Mouse (Mus musculus): ENCODE measurements around the gene Olfr393. TPM values are rescaled to one million over a fixed set of nuclear protein-coding genes. Genes with fewer than 3 reads are reported as not detected.

Gene Olfr393
- polyA plus RNA-seq (2012; rRNA removed), result not detected in 2 replicates

GRCm38 (mm10) chr11:73851354-73851753 lies at the start of gene Olfr393:
Gene Olfr393, minus strand, starts transcription at chr11:73851454.
- Histone ChIP-seq H3K4me3 (ENCODE audit: insufficient read depth, low read length) (no peak within 1 kb of the TSS), H3K4me1 (ENCODE audit: control insufficient read depth, insufficient read depth, low read length) (no peaks in the 10 kb centered on the region), H3K27ac (ENCODE audit: insufficient read depth, low read length) (no peak within 1 kb of the TSS)
- no peak for TF ChIP-seq POLR2A (IDR thresholded peaks at IDR 0.05; ENCODE audit: extremely low read depth, insufficient read depth, low read length)
- no peak for TF ChIP-seq CTCF (IDR thresholded peaks at IDR 0.05; ENCODE audit: extremely low read depth, insufficient read depth, low read length)

GRCm38 (mm10) chr11:73890671-73891070 lies 39.4 kb upstream of the Olfr393 start, which contains the start of gene Olfr394:
Gene Olfr394, minus strand, starts transcription at chr11:73890771.
- no peak for TF ChIP-seq CTCF (IDR thresholded peaks at IDR 0.05; ENCODE audit: extremely low read depth, insufficient read depth, low read length)
- no peak for TF ChIP-seq POLR2A (IDR thresholded peaks at IDR 0.05; ENCODE audit: extremely low read depth, insufficient read depth, low read length)
- no peak within 1 kb of the TSS for H3K4me3 ChIP-seq (ENCODE audit: insufficient read depth, low read length)
- no peaks in the 10 kb centered on the region for H3K4me1 ChIP-seq (ENCODE audit: control insufficient read depth, insufficient read depth, low read length)
- no peak within 1 kb of the TSS for H3K27ac ChIP-seq (ENCODE audit: insufficient read depth, low read length)

DNA sequence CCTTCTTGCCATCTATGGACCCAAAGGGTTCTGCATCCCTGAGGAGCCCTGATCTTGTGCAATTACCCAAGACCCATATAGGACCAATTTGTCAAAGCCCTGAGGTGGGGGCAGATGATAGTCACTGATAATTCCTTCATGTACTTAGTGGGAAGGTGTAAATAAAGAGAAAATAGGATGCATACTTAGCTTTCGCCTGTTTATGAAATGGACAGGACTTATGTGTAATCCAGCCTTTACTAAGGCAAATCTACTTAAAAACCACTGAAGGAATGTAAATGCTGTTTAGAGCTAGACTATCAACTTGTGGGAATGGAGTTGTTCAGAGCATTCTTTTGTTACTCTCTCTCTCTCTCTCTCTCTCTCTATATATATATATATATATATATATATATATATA lies 34.3 kb downstream of the Olfr393 start, which contains the start of gene Olfr392:
TSS of gene Olfr392 (minus strand) at position 101 of the 400 bp plus-strand sequence.
- no peak within 1 kb of the TSS for H3K27ac ChIP-seq (ENCODE audit: insufficient read depth, low read length)
- no peak within 1 kb of the TSS for H3K4me3 ChIP-seq (ENCODE audit: insufficient read depth, low read length)
- H3K4me1 ChIP-seq (ENCODE audit: control insufficient read depth, insufficient read depth, low read length), result no peaks in the 10 kb centered on the region
- no peak for TF ChIP-seq CTCF (IDR thresholded peaks at IDR 0.05; ENCODE audit: extremely low read depth, insufficient read depth, low read length)
- TF ChIP-seq POLR2A (IDR thresholded peaks at IDR 0.05; ENCODE audit: extremely low read depth, insufficient read depth, low read length), result no peak

- H3K27ac ChIP-seq (ENCODE audit: insufficient read depth, low read length), result no peak within 1 kb of the TSS
- no peak for TF ChIP-seq POLR2A (IDR thresholded peaks at IDR 0.05; ENCODE audit: extremely low read depth, insufficient read depth, low read length)
- no peak for TF ChIP-seq CTCF (IDR thresholded peaks at IDR 0.05; ENCODE audit: extremely low read depth, insufficient read depth, low read length)
- no peak within 1 kb of the TSS for H3K4me3 ChIP-seq (ENCODE audit: insufficient read depth, low read length)
- no peaks in the 10 kb centered on the region for H3K4me1 ChIP-seq (ENCODE audit: control insufficient read depth, insufficient read depth, low read length)
These were observed 48.3 kb downstream of the Olfr393 start, which contains the start of gene Olfr391-ps for GRCm38 (mm10) chr11:73802952-73803351. Gene Olfr391-ps, minus strand, starts transcription at chr11:73803052.

Other genes starting within 250 kb of the Olfr393 start
- gene Zfp735, start 162.7 kb downstream of the Olfr393 start, polyA plus RNA-seq (2012; rRNA removed), result not detected in 2 replicates
- not detected in 2 replicates for gene Olfr389, start 70.7 kb downstream of the Olfr393 start, polyA plus RNA-seq (2012; rRNA removed)
- not detected in 2 replicates for gene Olfr390, start 68.5 kb downstream of the Olfr393 start, polyA plus RNA-seq (2012; rRNA removed)
- gene Olfr391-ps, start 48.4 kb downstream of the Olfr393 start, polyA plus RNA-seq (2012; rRNA removed), result not detected in 2 replicates
- not detected in 2 replicates for gene Olfr392, start 34.4 kb downstream of the Olfr393 start, polyA plus RNA-seq (2012; rRNA removed)
- not detected in 2 replicates for gene Olfr394, start 39.3 kb upstream of the Olfr393 start, polyA plus RNA-seq (2012; rRNA removed)
- gene Olfr395, start 57.8 kb upstream of the Olfr393 start, polyA plus RNA-seq (2012; rRNA removed), result not detected in 2 replicates
- gene Olfr23, start 85.2 kb upstream of the Olfr393 start, polyA plus RNA-seq (2012; rRNA removed), result not detected in 2 replicates
- not detected in 2 replicates for gene Olfr397, start 109.4 kb upstream of the Olfr393 start, polyA plus RNA-seq (2012; rRNA removed)
- not detected in 2 replicates for gene Olfr398, start 139.0 kb upstream of the Olfr393 start, polyA plus RNA-seq (2012; rRNA removed)
- gene Olfr139, start 205.1 kb upstream of the Olfr393 start, polyA plus RNA-seq (2012; rRNA removed), result not detected in 2 replicates
- not detected in 2 replicates for gene Olfr399, start 205.2 kb upstream of the Olfr393 start, polyA plus RNA-seq (2012; rRNA removed)
- not detected in 2 replicates for gene Zfp616, start 218.5 kb upstream of the Olfr393 start, polyA plus RNA-seq (2012; rRNA removed)